Mouse (Mus musculus) spleen, adult 12 weeks (tissue): Measurements from ENCODE around the gene Snd1.

Experiments used
- DNase-seq: peaks from one replicate; pipeline ENCODE4 v3.0.0; 2022; ENCODE audit warnings: low spot score

Gene Snd1

GRCm38 (mm10) chr6:28753217-28753616 lies 278.3 kb downstream of the Snd1 start:
- DNase-seq: no peak

GRCm38 (mm10) chr6:28753681-28754080 lies 278.7 kb downstream of the Snd1 start:
- DNase-seq: no peak

GRCm38 (mm10) chr6:28754127-28754898 lies 279.4 kb downstream of the Snd1 start:
- DNase-seq: no peak

- no peak for DNase-seq
Measured at GRCm38 (mm10) chr6:28756306-28757018, 281.5 kb downstream of the Snd1 start.

GRCm38 (mm10) chr6:28758293-28758692 lies 283.4 kb downstream of the Snd1 start:
- no peak for DNase-seq

- DNase-seq: no peak
Measured at GRCm38 (mm10) chr6:28761728-28762127, 286.8 kb downstream of the Snd1 start.

GRCm38 (mm10) chr6:28762132-28762775 lies 287.3 kb downstream of the Snd1 start:
- no peak for DNase-seq

GRCm38 (mm10) chr6:28766622-28767021 lies 291.7 kb downstream of the Snd1 start:
- DNase-seq: no peak

- no peak for DNase-seq
Measured at GRCm38 (mm10) chr6:28767891-28768481, 293.0 kb downstream of the Snd1 start.

- DNase-seq: no peak
Measured at GRCm38 (mm10) chr6:28771331-28771730, 296.4 kb downstream of the Snd1 start.

- DNase-seq: no peak
Measured at GRCm38 (mm10) chr6:28781696-28782095, 306.8 kb downstream of the Snd1 start.

GRCm38 (mm10) chr6:28783082-28783647 lies 308.2 kb downstream of the Snd1 start:
- no peak for DNase-seq

GRCm38 (mm10) chr6:28783953-28784352 lies 309.0 kb downstream of the Snd1 start:
- no peak for DNase-seq

- no peak for DNase-seq
Measured at GRCm38 (mm10) chr6:28785770-28786169, 310.8 kb downstream of the Snd1 start.

GRCm38 (mm10) chr6:28787133-28787532 lies 312.2 kb downstream of the Snd1 start:
- DNase-seq: no peak

GRCm38 (mm10) chr6:28789685-28790084 lies 314.7 kb downstream of the Snd1 start:
- no peak for DNase-seq

- no peak for DNase-seq
Measured at GRCm38 (mm10) chr6:28791183-28791582, 316.2 kb downstream of the Snd1 start.

- no peak for DNase-seq
Measured at GRCm38 (mm10) chr6:28791809-28792208, 316.9 kb downstream of the Snd1 start.

- no peak for DNase-seq
Measured at GRCm38 (mm10) chr6:28795380-28795779, 320.4 kb downstream of the Snd1 start.

- no peak for DNase-seq
Measured at GRCm38 (mm10) chr6:28795792-28796515, 321.0 kb downstream of the Snd1 start.

- no peak for DNase-seq
Measured at GRCm38 (mm10) chr6:28799818-28800217, 324.9 kb downstream of the Snd1 start.

GRCm38 (mm10) chr6:28800976-28801375 lies 326.0 kb downstream of the Snd1 start:
- DNase-seq: no peak
